7 mouse cellular contexts compared by ENCODE assay signal in the genomic region with DNA sequence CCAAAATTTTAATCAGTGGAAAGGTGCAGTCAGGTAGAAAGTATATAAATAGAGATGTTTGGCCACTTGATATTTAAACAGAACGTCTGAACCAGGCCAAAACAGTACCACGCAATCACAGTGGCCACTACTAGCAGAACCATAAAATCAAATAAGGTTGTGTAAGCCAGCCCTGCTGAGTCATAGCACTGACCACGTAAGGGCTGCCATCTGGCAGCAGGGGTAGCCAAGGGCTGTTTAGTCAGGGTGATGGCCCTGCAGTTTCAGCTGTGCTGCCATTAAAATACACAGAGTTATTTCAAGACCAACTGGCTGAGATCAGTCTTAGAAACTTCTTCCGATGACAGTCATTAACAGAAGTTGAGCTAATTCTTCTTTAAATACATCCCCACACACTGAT. TPM values are rescaled to one million over a fixed set of nuclear protein-coding genes. Genes with fewer than 3 reads are reported as not detected.
DNase-seq lines count a peak whose midpoint lies in the region; ATAC-seq lines count a peak whose summit lies in the region.

No protein-coding gene starts in this region.

- no peak for ATAC-seq in CD4-positive, CD25-positive, alpha-beta regulatory T cell, adult 4 months

- peak; percentile 86 for DNase-seq in 416B (ENCODE audit: low read depth)
- peak; percentile 71 for DNase-seq in Muller cell, postnatal 12 days (ENCODE audit: inconsistent ontology term)
- DNase-seq in cerebellum, postnatal 14 days: peak; percentile 73 to 78
- DNase-seq in lung, adult 18-20 months: peak; percentile 68 to 82
- DNase-seq in frontal cortex, postnatal 14 days (ENCODE audit: low spot score in 2 of 2): no peak
- DNase-seq in spleen, postnatal 4 days (ENCODE audit: low spot score in 2 of 2): no peak

RNA-seq across cellular contexts. Expression of a gene that starts 5.5 kb away (rescaled TPM):
- 10 to 100 TPM; 37.1 to 56.0 TPM for polyA plus RNA-seq in CD4-positive, CD25-positive, alpha-beta regulatory T cell, adult 4 months (2017; shearing (Covaris generic))

RNA-seq across cellular contexts. Expression of a gene that starts 5.8 kb away (rescaled TPM):
- polyA plus RNA-seq in CD4-positive, CD25-positive, alpha-beta regulatory T cell, adult 4 months (2017; shearing (Covaris generic)): 1 to 10 TPM in 1 of 2 experiments, under 1 TPM in 1; 0.89 to 1.4 TPM

RNA-seq across cellular contexts. Expression of a gene that starts 43.8 kb away (rescaled TPM):
- not detected for polyA plus RNA-seq in CD4-positive, CD25-positive, alpha-beta regulatory T cell, adult 4 months (2017; shearing (Covaris generic))

RNA-seq across cellular contexts. Expression of a gene that starts 47.5 kb away (rescaled TPM):
- polyA plus RNA-seq in CD4-positive, CD25-positive, alpha-beta regulatory T cell, adult 4 months (2017; shearing (Covaris generic)): 10 to 100 TPM; 29.6 to 30.0 TPM

Comparison
In these comparisons a context has a peak if more than half of its experiments do, and no peak if none do; other contexts are left out.
1. DNase-seq: peak in 416B (single experiment), Muller cell, postnatal 12 days (single experiment), cerebellum, postnatal 14 days (2 of 2) and lung, adult 18-20 months (2 of 2); none in frontal cortex, postnatal 14 days (0 of 2) and spleen, postnatal 4 days (0 of 2).